Mouse (Mus musculus) midbrain, embryonic 13.5 days (tissue): ENCODE data around the gene Umad1. TPM values are rescaled to one million over a fixed set of nuclear protein-coding genes. Genes with fewer than 3 reads are reported as not detected.

Experiments used
- ATAC-seq: fragments of 200-750 bp; cut with Nextera tagmentation; 2 replicates; pipeline ENCODE4 v1.8.0; 2017; ENCODE audit warnings: mild to moderate bottlenecking, moderate TSS enrichment, moderate library complexity
- H3K27ac ChIP-seq: fragments of 300-500 bp; sonication (generic); 2 replicates; pipeline ENCODE4 v1.5.1; 2015; ENCODE audit warnings: inconsistent platforms, mild to moderate bottlenecking, moderate library complexity
- H3K27me3 ChIP-seq: fragments of 300-500 bp; sonication (generic); 2 replicates; pipeline ENCODE4 v1.6.1; 2015; ENCODE audit warnings: mild to moderate bottlenecking, inconsistent platforms
- H3K36me3 ChIP-seq: fragments of 300-500 bp; sonication (generic); 2 replicates; pipeline ENCODE4 v1.6.1; 2015; ENCODE audit warnings: mild to moderate bottlenecking, inconsistent platforms
- H3K4me1 ChIP-seq: fragments of 300-500 bp; sonication (generic); replicated peaks from 2 replicates; pipeline ENCODE4 v1.6.1; 2015; ENCODE audit warnings: inconsistent platforms
- H3K4me2 ChIP-seq: fragments of 300-500 bp; sonication (generic); replicated peaks from 2 replicates; pipeline ENCODE4 v1.6.1; 2015; ENCODE audit warnings: moderate library complexity, mild to moderate bottlenecking, inconsistent platforms
- H3K4me3 ChIP-seq: fragments of 300-500 bp; sonication (generic); replicated peaks from 2 replicates; pipeline ENCODE4 v1.5.1; 2015; ENCODE audit warnings: mild to moderate bottlenecking, inconsistent platforms
- H3K9ac ChIP-seq: fragments of 300-500 bp; sonication (generic); replicated peaks from 2 replicates; pipeline ENCODE4 v1.6.1; 2015; ENCODE audit warnings: mild to moderate bottlenecking, inconsistent platforms
- H3K9me3 ChIP-seq: fragments of 300-500 bp; sonication (generic); 2 replicates; pipeline ENCODE4 v1.6.1; 2016; ENCODE audit warnings: mild to moderate bottlenecking, inconsistent platforms
- WGBS: fragments of 180-500 bp; shearing (Covaris S2); methylation state at CpG from one replicate; pipeline ENCODE4 v1.1.7; 2015; 5-methylcytosine and 5-hydroxymethylcytosine counted together
- polyA plus RNA-seq: library from polyadenylated mRNA; unstranded; fragments of >200 nt; fragmentation: Nextera tagmentation; extraction: Ambion mirVana; gene quantifications from 2 replicates; pipeline ENCODE4 v1.2.1, GENCODE M21; 2015

Gene Umad1
- polyA plus RNA-seq, 1 experiment from 2014 or later: 43.1 TPM

- ATAC-seq: no peak
- 94% methylated on average over 1 of the region's 1 CpGs for WGBS
- Histone ChIP-seq H3K4me1 (no peaks in the 10 kb centered on the region), H3K4me3 (no peak overlapping the region), H3K4me2 (no peak overlapping the region), H3K36me3 (no peaks in the 10 kb centered on the region), H3K9ac (no peak overlapping the region), H3K27me3 (no peaks in the 10 kb centered on the region), H3K27ac (no peak overlapping the region), H3K9me3 (no peaks in the 10 kb centered on the region)
Observed at GRCm38 (mm10) chr6:8333380-8333779, 74.3 kb downstream of the Umad1 start.

GRCm38 (mm10) chr6:8336487-8337390 lies 77.7 kb downstream of the Umad1 start:
- Histone ChIP-seq H3K27me3 (no peaks in the 10 kb centered on the region), H3K4me2 (no peak overlapping the region), H3K4me3 (no peak overlapping the region), H3K4me1 (no peaks in the 10 kb centered on the region), H3K9ac (no peak overlapping the region), H3K27ac (no peak overlapping the region), H3K36me3 (no peaks in the 10 kb centered on the region), H3K9me3 (no peaks in the 10 kb centered on the region)
- ATAC-seq: no peak
- WGBS: 83% methylated on average over 9 of the region's 9 CpGs

GRCm38 (mm10) chr6:8339453-8339852 lies 80.4 kb downstream of the Umad1 start:
- Histone ChIP-seq H3K9me3 (no peaks in the 10 kb centered on the region), H3K4me3 (no peak overlapping the region), H3K4me2 (no peak overlapping the region), H3K27ac (no peak overlapping the region), H3K4me1 (no peaks in the 10 kb centered on the region), H3K9ac (no peak overlapping the region), H3K27me3 (no peaks in the 10 kb centered on the region), H3K36me3 (no peaks in the 10 kb centered on the region)
- 89% methylated on average over 6 of the region's 6 CpGs for WGBS
- no peak for ATAC-seq

DNA sequence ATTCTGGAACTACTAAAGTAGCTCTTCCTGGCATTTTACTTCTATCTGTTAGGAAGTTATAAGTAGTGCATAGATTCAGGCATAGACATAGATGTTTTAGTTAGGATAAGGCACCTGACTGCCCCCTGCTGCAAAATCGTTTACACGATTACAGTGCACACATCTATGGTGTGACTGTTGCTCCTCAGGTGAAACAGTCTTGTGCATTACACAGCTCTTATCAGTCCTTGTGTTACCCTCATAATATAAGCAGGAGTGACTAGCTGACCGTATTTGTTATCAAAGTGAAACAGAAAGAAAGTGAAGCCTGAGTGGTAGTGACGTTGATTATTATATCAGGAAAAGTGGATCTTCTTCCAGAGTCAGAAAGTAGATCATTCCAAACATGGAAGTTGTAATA lies 84.2 kb downstream of the Umad1 start:
- Histone ChIP-seq H3K4me3 (no peak overlapping the region), H3K9me3 (no peaks in the 10 kb centered on the region), H3K27ac (no peak overlapping the region), H3K9ac (no peak overlapping the region), H3K36me3 (no peaks in the 10 kb centered on the region), H3K27me3 (no peaks in the 10 kb centered on the region), H3K4me1 (no peaks in the 10 kb centered on the region), H3K4me2 (no peak overlapping the region)
- no peak for ATAC-seq
- WGBS: 94% methylated on average over 4 of the region's 4 CpGs

GRCm38 (mm10) chr6:8345219-8345856 lies 86.2 kb downstream of the Umad1 start:
- no peak overlapping the region for H3K9ac ChIP-seq
- H3K4me2 ChIP-seq: no peak overlapping the region
- no peaks in the 10 kb centered on the region for H3K9me3 ChIP-seq
- H3K27ac ChIP-seq: no peak overlapping the region
- ATAC-seq: no peak
- no peaks in the 10 kb centered on the region for H3K27me3 ChIP-seq
- no peaks in the 10 kb centered on the region for H3K4me1 ChIP-seq
- 79% methylated on average over 5 of the region's 5 CpGs for WGBS
- H3K4me3 ChIP-seq: no peak overlapping the region
- H3K36me3 ChIP-seq: no peaks in the 10 kb centered on the region

GRCm38 (mm10) chr6:8347154-8347553 lies 88.1 kb downstream of the Umad1 start:
- no peak for ATAC-seq
- 97% methylated on average over 2 of the region's 2 CpGs for WGBS
- no peak overlapping the region for H3K27ac ChIP-seq

DNA sequence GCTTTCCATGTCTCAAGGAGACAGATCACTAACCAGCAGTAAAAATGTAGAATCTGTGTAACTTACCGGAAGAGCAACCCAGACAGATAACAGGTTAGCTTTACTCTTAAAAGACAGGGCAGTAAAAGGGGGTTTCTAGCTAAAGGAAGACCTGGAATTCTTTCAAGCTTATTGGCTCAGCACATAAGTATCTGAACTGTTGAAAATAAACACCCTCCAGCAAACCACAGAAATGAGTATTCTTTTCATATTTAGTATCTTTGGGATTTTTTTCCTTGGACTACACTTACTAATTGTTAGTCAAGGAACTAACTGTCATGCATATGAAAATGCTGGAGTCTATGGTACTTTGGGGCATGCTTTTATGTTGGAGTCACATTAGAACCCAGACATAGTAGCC lies 89.3 kb downstream of the Umad1 start:
- Histone ChIP-seq H3K27me3 (no peaks in the 10 kb centered on the region), H3K9me3 (no peaks in the 10 kb centered on the region), H3K4me1 (peaks cover 19% of the 10 kb centered on the region), H3K36me3 (no peaks in the 10 kb centered on the region), H3K4me3 (no peak overlapping the region), H3K4me2 (no peak overlapping the region), H3K27ac (no peak overlapping the region), H3K9ac (no peak overlapping the region)
- ATAC-seq: no peak
- 95% methylated on average over 1 of the region's 1 CpGs for WGBS

More at GRCm38 (mm10) chr6:8347154-8347553, 88.1 kb downstream of the Umad1 start:
- H3K4me1 ChIP-seq: peaks cover 7% of the 10 kb centered on the region
- H3K9me3 ChIP-seq: no peaks in the 10 kb centered on the region
- H3K27me3 ChIP-seq: no peaks in the 10 kb centered on the region
- no peak overlapping the region for H3K4me2 ChIP-seq
- H3K9ac ChIP-seq: no peak overlapping the region
- H3K36me3 ChIP-seq: no peaks in the 10 kb centered on the region
- H3K4me3 ChIP-seq: no peak overlapping the region

DNA sequence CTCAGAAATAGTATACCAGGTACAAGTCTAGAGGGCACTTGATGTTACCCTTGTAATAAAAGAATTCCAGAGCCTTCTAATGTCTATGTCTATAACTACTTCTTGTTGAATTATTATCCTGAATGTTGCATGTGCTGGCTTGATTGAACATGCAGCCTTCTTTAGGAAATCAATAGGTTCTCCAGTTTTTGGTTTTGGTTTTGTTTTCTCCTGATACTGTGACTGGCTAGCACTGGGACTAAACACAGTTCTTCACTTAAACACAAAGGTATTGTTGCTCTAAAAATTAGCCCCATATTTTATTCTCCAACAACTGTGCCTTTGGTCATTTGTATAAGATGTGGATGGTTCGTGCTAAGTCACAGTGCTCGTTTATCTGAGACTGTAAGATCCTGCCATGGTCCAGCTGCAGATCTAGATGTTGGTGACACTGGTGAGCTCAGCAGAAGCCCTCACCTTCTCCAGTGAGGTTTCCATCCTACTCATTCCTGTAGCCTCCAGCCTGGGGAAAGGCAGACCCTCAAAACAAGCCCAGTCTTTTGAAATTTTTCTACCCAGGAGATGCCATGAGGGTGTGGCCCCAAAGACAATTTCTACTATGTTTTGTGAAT lies 90.1 kb downstream of the Umad1 start:
- Histone ChIP-seq H3K4me1 (peaks cover 27% of the 10 kb centered on the region), H3K9ac (no peak overlapping the region), H3K27ac (no peak overlapping the region), H3K4me2 (no peak overlapping the region), H3K36me3 (no peaks in the 10 kb centered on the region), H3K9me3 (no peaks in the 10 kb centered on the region), H3K4me3 (no peak overlapping the region), H3K27me3 (no peaks in the 10 kb centered on the region)
- 88% methylated on average over 2 of the region's 2 CpGs for WGBS
- ATAC-seq: no peak

DNA sequence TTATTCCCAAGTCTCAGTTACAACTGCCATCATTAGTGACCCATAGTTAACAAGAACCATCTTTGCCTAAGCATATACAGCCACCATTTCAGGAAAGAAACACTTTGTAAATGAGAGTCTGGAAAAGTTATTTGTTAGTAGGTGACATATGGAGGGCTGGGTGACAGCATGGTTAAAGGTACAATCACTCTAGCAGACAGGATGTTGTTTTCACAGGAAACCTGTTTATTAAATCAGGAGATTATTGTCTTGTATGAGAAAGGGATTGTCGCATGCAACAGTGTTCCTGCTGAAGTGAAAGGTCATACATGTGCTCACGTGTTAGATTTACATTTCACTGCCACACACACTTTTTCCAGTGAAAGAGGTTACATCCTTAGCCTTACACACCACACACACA lies 92.4 kb downstream of the Umad1 start:
- Histone ChIP-seq H3K4me3 (no peak overlapping the region), H3K4me2 (no peak overlapping the region), H3K9ac (no peak overlapping the region), H3K27me3 (no peaks in the 10 kb centered on the region), H3K4me1 (peaks cover 40% of the 10 kb centered on the region), H3K27ac (no peak overlapping the region), H3K36me3 (no peaks in the 10 kb centered on the region), H3K9me3 (no peaks in the 10 kb centered on the region)
- 88% methylated on average over 2 of the region's 2 CpGs for WGBS
- ATAC-seq: no peak

GRCm38 (mm10) chr6:8352533-8353168 lies 93.6 kb downstream of the Umad1 start:
- peaks cover 40% of the 10 kb centered on the region for H3K4me1 ChIP-seq
- peak overlapping the region; percentile 55 for H3K27ac ChIP-seq

DNA sequence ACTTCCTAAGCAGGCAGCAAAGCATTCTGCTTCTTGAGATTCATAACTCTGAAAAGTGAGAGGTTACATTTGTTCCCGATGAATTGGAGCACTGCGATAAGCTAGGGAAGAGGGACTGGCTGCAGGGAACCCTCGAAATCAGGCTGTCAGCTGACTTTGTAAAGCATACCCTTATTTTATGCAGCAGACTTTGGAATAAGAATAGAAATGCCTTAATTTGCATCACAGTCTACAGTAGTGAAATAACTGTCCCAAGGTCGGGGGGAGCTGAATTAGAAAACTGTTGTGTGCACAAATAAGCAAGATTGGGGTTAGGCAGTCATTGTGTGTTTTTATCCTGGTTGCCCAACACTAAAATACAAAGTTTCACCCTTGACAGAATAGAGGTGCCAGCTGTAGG lies 94.4 kb downstream of the Umad1 start:
- H3K4me2 ChIP-seq: no peak overlapping the region
- H3K36me3 ChIP-seq: no peaks in the 10 kb centered on the region
- ATAC-seq: peak; percentile 48; the same call in 1 of the 2 replicates
- peak overlapping the region; percentile 65 for H3K27ac ChIP-seq
- no peak overlapping the region for H3K9ac ChIP-seq
- no peak overlapping the region for H3K4me3 ChIP-seq
- WGBS: 27% methylated on average over 4 of the region's 4 CpGs
- peaks cover 40% of the 10 kb centered on the region for H3K4me1 ChIP-seq
- H3K9me3 ChIP-seq: no peaks in the 10 kb centered on the region
- no peaks in the 10 kb centered on the region for H3K27me3 ChIP-seq

More at GRCm38 (mm10) chr6:8352533-8353168, 93.6 kb downstream of the Umad1 start:
- Histone ChIP-seq H3K4me3 (no peak overlapping the region), H3K27me3 (no peaks in the 10 kb centered on the region), H3K9me3 (no peaks in the 10 kb centered on the region), H3K9ac (no peak overlapping the region), H3K4me2 (peak overlapping the region; percentile 31), H3K36me3 (no peaks in the 10 kb centered on the region)
- 23% methylated on average over 12 of the region's 12 CpGs for WGBS
- peak; percentile 72 for ATAC-seq

- H3K27ac ChIP-seq: no peak overlapping the region
- H3K27me3 ChIP-seq: no peaks in the 10 kb centered on the region
- no peaks in the 10 kb centered on the region for H3K36me3 ChIP-seq
- no peak for ATAC-seq
- no peak overlapping the region for H3K4me2 ChIP-seq
- H3K9ac ChIP-seq: no peak overlapping the region
- no peaks in the 10 kb centered on the region for H3K9me3 ChIP-seq
- peaks cover 47% of the 10 kb centered on the region for H3K4me1 ChIP-seq
- 88% methylated on average over 4 of the region's 4 CpGs for WGBS
- no peak overlapping the region for H3K4me3 ChIP-seq
Observed at GRCm38 (mm10) chr6:8354846-8355245, 95.8 kb downstream of the Umad1 start.
